Mouse (Mus musculus) layer of hippocampus, postnatal 25 days (tissue): ENCODE measurements at regions not wholly inside any gene's neighbourhood (a gene's known extent, or its start where the extent isn't known, plus 50 kb on each side); places are given as distances from the start of the nearest gene placed in this dataset.
A peak's percentile ranks its signal among the peaks of the same experiment; 100 is the strongest.

Experiments used
- DNase-seq, 2 experiments: peaks; one replicate each; pipeline ENCODE4 v3.0.0; 2022; ENCODE audit warnings: mixed read lengths in 2 of 2, low spot score in 1 of 2; ENCODE audit errors: extremely low spot score in 1 of 2

- DNase-seq = no peak
Measured at GRCm38 (mm10) chr8:49063256-49063655, 219.5 kb upstream of the Tenm3 start.

GRCm38 (mm10) chr8:49043236-49043635, 199.5 kb upstream of the Tenm3 start:
- DNase-seq = no peak

GRCm38 (mm10) chr8:49035970-49036700, 192.4 kb upstream of the Tenm3 start:
- no peak for DNase-seq

GRCm38 (mm10) chr8:49035519-49035918, 191.8 kb upstream of the Tenm3 start:
- peak; percentile 6 to 7 for DNase-seq

- DNase-seq = no peak
Measured at GRCm38 (mm10) chr8:49030255-49030654, 186.5 kb upstream of the Tenm3 start.

- no peak for DNase-seq
Measured at GRCm38 (mm10) chr8:49017741-49018140, 174.0 kb upstream of the Tenm3 start.

- DNase-seq = no peak
Measured at GRCm38 (mm10) chr8:49015701-49016100, 171.9 kb upstream of the Tenm3 start.

- peak in 1 of 2 experiments; percentile 11 for DNase-seq
Measured at GRCm38 (mm10) chr8:49015200-49015599, 171.4 kb upstream of the Tenm3 start.

GRCm38 (mm10) chr8:49006236-49006965, 162.7 kb upstream of the Tenm3 start:
- no peak for DNase-seq

- DNase-seq = no peak
Measured at GRCm38 (mm10) chr8:48981667-48982066, 137.9 kb upstream of the Tenm3 start.

GRCm38 (mm10) chr8:48980755-48981154, 137.0 kb upstream of the Tenm3 start:
- no peak for DNase-seq

- DNase-seq = no peak
Measured at GRCm38 (mm10) chr8:48970655-48971054, 126.9 kb upstream of the Tenm3 start.

GRCm38 (mm10) chr8:48964929-48965328, 121.2 kb upstream of the Tenm3 start:
- no peak for DNase-seq

GRCm38 (mm10) chr8:48957614-48958013, 113.9 kb upstream of the Tenm3 start:
- no peak for DNase-seq

GRCm38 (mm10) chr8:48951412-48951811, 107.7 kb upstream of the Tenm3 start:
- DNase-seq = no peak

- no peak for DNase-seq
Measured at GRCm38 (mm10) chr8:48944177-48944576, 100.4 kb upstream of the Tenm3 start.

- no peak for DNase-seq
Measured at GRCm38 (mm10) chr8:48937144-48937543, 93.4 kb upstream of the Tenm3 start.

- no peak for DNase-seq
Measured at GRCm38 (mm10) chr8:48927135-48927534, 83.4 kb upstream of the Tenm3 start.

GRCm38 (mm10) chr8:48915275-48915674, 71.5 kb upstream of the Tenm3 start:
- DNase-seq = no peak

- DNase-seq = no peak
Measured at GRCm38 (mm10) chr8:48912842-48913241, 69.1 kb upstream of the Tenm3 start.

GRCm38 (mm10) chr8:48901668-48902406, 58.1 kb upstream of the Tenm3 start:
- no peak for DNase-seq
